Mouse (Mus musculus) liver, adult 2 months (tissue): ENCODE data around the gene Gm45062. TPM values are rescaled to one million over a fixed set of nuclear protein-coding genes. Genes with fewer than 3 reads are reported as not detected.
A peak's percentile ranks its signal among the peaks of the same experiment; 100 is the strongest.

Experiments
- DNase-seq: peaks from one replicate; pipeline ENCODE4 v3.0.0-alpha.2; 2011; ENCODE audit warnings: low read depth, low spot score; ENCODE audit errors: extremely low read depth
- H3K27ac ChIP-seq: fragments of 200-500 bp; replicated peaks from 2 replicates; pipeline ENCODE4 v1.5.1; 2012; ENCODE audit warnings: low read depth, mild to moderate bottlenecking, control low read depth, inconsistent platforms, low read length; ENCODE audit not compliant: insufficient read depth
- H3K27me3 ChIP-seq: fragments of 200-500 bp; 2 replicates; pipeline ENCODE4 v1.6.1; 2012; ENCODE audit warnings: mild to moderate bottlenecking, moderate library complexity, low read length, inconsistent platforms; ENCODE audit not compliant: control insufficient read depth, insufficient read depth
- H3K36me3 ChIP-seq: fragments of 200-500 bp; 2 replicates; pipeline ENCODE4 v1.6.1; 2012; ENCODE audit warnings: low read length, inconsistent platforms; ENCODE audit not compliant: control insufficient read depth, insufficient read depth
- H3K4me1 ChIP-seq: fragments of 200-500 bp; 2 replicates; pipeline ENCODE4 v1.6.1; 2011; ENCODE audit warnings: low read length; ENCODE audit not compliant: control insufficient read depth, insufficient read depth
- H3K4me3 ChIP-seq: fragments of 200-500 bp; 2 replicates; pipeline ENCODE4 v1.5.1; 2011; ENCODE audit warnings: low read depth, mild to moderate bottlenecking, control low read depth, low read length, moderate library complexity; ENCODE audit not compliant: insufficient read depth
- H3K79me2 ChIP-seq: fragments of 200-500 bp; 2 replicates; pipeline ENCODE4 v1.6.1; 2012; ENCODE audit warnings: inconsistent platforms, mild to moderate bottlenecking, low read length, moderate library complexity; ENCODE audit not compliant: control insufficient read depth, insufficient read depth
- H3K9ac ChIP-seq: fragments of 200-500 bp; 2 replicates; pipeline ENCODE4 v1.6.1; 2012; ENCODE audit warnings: low read depth, mild to moderate bottlenecking, control low read depth, inconsistent platforms, low read length
- CTCF ChIP-seq: fragments of 200-500 bp; IDR thresholded peaks from 2 replicates; pipeline ENCODE4 v1.5.1; 2011; ENCODE audit warnings: low read depth, low read length, control low read depth
- POLR2A ChIP-seq: fragments of 200-500 bp; IDR thresholded peaks from 2 replicates; pipeline ENCODE4 v1.6.1; 2011; ENCODE audit warnings: low read length, control low read depth; ENCODE audit not compliant: insufficient read depth; ENCODE audit errors: extremely low read depth
- WGBS: fragments of 180-500 bp; shearing (Covaris S2); methylation state at CpG from one replicate; pipeline ENCODE4 v1.1.7; 2018; 5-methylcytosine and 5-hydroxymethylcytosine counted together
- polyA plus RNA-seq: library from polyadenylated mRNA; depleted of rRNA; stranded (reverse); fragments of >200 nt; gene quantifications from 2 replicates; pipeline ENCODE4 v1.2.3, GENCODE M21; 2012
- total RNA-seq: library from RNA; depleted of rRNA; stranded (reverse); fragments of >200 nt; gene quantifications from 2 replicates; pipeline ENCODE4 v1.2.3, GENCODE M21; 2014

The Gm45062 gene
- total and polyA plus RNA-seq, 2 experiments: 0.70 to 2.0 TPM

DNA sequence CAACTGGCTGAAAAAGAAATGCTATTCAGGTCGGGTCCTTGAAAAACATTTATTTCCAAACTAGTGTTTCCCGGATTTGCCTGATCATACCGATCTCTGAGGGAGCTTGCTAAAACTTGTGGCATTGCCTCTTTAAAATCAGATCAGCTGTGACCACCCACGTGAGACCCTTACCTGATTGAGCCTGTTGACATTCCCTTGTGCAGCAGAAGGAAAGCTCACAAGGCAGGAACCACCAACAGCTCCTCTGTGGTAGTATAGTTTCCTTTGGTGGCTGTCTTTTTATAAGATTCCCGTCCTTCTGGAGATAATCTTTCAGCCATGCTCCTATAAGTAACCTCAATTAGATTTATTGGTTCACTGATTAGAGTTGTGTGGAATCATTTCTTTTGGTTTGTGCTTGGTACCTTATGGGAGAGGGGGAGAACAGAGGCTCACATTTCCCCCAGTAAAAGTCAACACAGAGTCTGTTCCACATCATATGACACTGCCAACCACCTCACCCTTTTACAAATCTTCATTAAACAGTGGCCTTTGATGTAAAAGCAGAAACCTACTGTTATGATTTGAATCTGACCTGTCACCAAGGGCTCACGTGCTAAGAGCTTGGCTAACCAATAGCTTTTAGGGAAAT, 238.1 kb downstream of the Gm45062 start:
- Histone ChIP-seq H3K27ac (no peak overlapping the region), H3K9ac (no peak overlapping the region), H3K79me2 (no peaks in the 10 kb centered on the region), H3K4me3 (no peak overlapping the region), H3K36me3 (no peaks in the 10 kb centered on the region), H3K27me3 (no peaks in the 10 kb centered on the region), H3K4me1 (no peaks in the 10 kb centered on the region)
- 85% methylated on average over 6 of the region's 6 CpGs for WGBS
- DNase-seq: no peak
- TF ChIP-seq POLR2A (no peak), CTCF (no peak)

DNA sequence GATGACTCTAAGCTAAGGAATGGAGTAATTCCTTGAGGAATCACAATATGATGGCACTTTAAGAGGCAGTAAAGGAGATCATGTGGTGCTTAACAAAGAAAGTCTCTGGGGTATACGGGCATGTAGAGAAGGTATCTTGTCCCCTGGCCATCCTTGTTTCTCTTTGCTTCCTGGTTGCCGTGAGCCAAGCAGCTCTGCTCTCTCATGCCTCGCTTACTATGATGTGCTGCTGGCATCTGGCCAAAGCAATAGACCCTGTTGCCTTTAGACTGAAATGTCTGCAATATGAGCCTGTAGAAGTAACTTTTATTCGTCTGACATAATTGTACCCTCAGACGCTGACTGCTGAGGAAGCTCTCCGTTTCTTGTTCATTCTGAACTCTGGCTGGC, 238.6 kb downstream of the Gm45062 start:
- no peak overlapping the region for H3K4me3 ChIP-seq
- H3K36me3 ChIP-seq: no peaks in the 10 kb centered on the region
- no peak overlapping the region for H3K9ac ChIP-seq
- TF ChIP-seq POLR2A: no peak
- TF ChIP-seq CTCF: no peak
- WGBS: 90% methylated on average over 6 of the region's 6 CpGs
- H3K4me1 ChIP-seq: no peaks in the 10 kb centered on the region
- H3K27me3 ChIP-seq: no peaks in the 10 kb centered on the region
- no peak overlapping the region for H3K27ac ChIP-seq
- no peaks in the 10 kb centered on the region for H3K79me2 ChIP-seq
- no peak for DNase-seq

DNA sequence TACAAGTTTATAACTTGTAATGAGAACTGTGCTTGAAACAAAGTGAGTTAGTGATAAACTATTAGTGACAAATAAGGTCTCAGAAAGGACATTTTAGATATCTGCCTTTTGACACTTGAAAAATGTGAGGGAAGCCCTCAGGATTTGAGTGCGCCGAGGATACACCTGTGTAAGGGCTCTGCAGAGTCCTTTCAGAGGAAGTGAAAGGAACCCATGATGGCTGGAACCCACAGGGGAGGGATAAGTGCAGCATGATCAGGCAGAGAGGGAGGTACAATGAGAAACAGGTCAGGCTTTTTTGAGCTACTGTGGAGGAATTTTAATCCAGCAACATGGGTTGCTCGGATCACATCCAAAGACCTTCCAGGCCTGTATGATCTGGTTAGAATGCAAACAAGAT, 239.7 kb downstream of the Gm45062 start:
- Histone ChIP-seq H3K36me3 (no peaks in the 10 kb centered on the region), H3K9ac (no peak overlapping the region), H3K27ac (no peak overlapping the region), H3K4me3 (no peak overlapping the region), H3K27me3 (no peaks in the 10 kb centered on the region), H3K4me1 (no peaks in the 10 kb centered on the region), H3K79me2 (no peaks in the 10 kb centered on the region)
- 90% methylated on average over 3 of the region's 3 CpGs for WGBS
- no peak for TF ChIP-seq CTCF
- TF ChIP-seq POLR2A: no peak
- DNase-seq: no peak

DNA sequence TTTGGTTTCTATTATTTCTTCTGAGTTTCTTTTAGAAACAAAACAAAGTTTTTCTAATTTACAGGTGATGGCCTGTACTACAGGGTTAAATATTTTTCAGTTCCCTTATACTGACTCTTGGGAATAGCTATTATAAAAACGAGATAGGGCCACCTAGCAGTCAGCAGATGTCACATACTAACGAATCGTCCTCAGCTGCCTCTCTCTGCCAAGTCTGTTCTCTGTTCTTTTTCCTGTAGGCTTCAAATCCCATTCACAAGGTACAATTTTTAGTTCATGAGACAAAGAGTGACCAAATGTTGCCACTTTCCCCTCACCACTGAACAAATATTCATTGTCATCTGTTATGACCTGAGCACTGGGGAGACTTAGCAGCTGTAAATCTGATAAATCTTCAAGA, 244.7 kb downstream of the Gm45062 start:
- DNase-seq: no peak
- Histone ChIP-seq H3K27ac (no peak overlapping the region), H3K36me3 (no peaks in the 10 kb centered on the region), H3K79me2 (no peaks in the 10 kb centered on the region), H3K4me1 (peaks cover 1% of the 10 kb centered on the region; the same call in 1 of the 2 replicates), H3K27me3 (no peaks in the 10 kb centered on the region), H3K4me3 (no peak overlapping the region), H3K9ac (no peak overlapping the region)
- WGBS: 52% methylated on average over 3 of the region's 3 CpGs
- TF ChIP-seq CTCF (no peak), POLR2A (no peak)

DNA sequence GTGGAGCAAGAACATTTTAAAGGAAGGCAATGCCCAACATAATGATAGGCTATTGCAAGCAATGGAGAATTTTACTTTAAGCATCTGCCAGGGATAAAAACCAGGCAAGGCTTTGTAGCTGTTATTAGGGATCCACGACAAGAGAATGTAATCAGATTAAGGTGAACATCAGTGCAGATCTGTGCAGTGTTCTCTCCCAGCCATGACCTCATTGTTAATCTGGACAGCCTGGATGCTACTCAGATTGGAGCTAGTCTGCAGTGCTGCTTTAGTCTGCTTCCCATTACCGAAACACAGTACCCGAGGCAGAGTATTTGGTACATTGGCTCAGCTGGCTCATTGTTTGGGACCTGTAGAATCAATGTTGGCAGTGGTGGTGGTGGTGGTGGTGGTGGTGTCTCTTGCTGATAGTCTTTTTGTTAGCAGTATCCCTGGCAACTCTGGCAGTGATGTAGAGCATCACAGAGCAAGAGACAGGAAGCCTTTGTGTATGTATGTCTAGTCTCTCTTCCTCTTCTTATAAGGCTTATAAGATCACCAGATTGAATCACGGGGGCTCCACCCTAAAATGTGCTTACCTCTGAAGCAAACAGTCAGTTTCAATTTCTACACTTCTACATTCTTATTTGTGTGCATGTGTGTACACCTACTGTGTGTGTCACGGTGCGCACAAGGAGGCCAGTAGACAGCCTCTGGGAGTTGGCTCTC, 245.4 kb downstream of the Gm45062 start:
- WGBS: 83% methylated on average over 6 of the region's 6 CpGs
- Histone ChIP-seq H3K27me3 (no peaks in the 10 kb centered on the region), H3K9ac (no peak overlapping the region), H3K4me3 (no peak overlapping the region), H3K4me1 (peaks cover 1% of the 10 kb centered on the region; the same call in 1 of the 2 replicates), H3K79me2 (no peaks in the 10 kb centered on the region), H3K27ac (no peak overlapping the region), H3K36me3 (no peaks in the 10 kb centered on the region)
- no peak for DNase-seq
- no peak for TF ChIP-seq POLR2A
- TF ChIP-seq CTCF: no peak

DNA sequence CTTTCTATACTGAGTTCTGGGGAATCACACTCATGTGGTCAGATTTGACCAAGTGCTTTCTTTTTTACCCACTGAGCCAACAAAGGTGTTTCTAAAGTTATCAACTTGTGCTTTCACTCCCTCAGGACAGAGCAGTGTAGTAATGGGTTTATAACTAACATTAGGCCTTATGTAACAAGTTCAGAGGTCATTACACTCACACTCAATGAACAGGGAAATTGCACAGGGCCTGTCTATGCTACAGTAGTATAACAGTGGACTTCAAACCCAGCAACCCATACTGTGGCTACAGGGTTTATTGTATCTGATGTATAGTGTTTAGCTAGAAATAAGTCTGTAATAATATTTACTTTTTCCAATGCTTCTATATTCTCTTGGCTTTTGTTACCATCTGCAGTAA, 247.4 kb downstream of the Gm45062 start:
- peaks cover 3% of the 10 kb centered on the region; the same call in 1 of the 2 replicates for H3K79me2 ChIP-seq
- H3K4me1 ChIP-seq: peaks cover 7% of the 10 kb centered on the region; the same call in 1 of the 2 replicates
- peak; percentile 76 for DNase-seq
- no peaks in the 10 kb centered on the region for H3K27me3 ChIP-seq
- H3K36me3 ChIP-seq: no peaks in the 10 kb centered on the region
- H3K27ac ChIP-seq: no peak overlapping the region
- no peak overlapping the region for H3K9ac ChIP-seq
- TF ChIP-seq CTCF (no peak), POLR2A (no peak)
- H3K4me3 ChIP-seq: no peak overlapping the region
